Mouse (Mus musculus) C2C12 (cell line): ENCODE results near the gene Maats1. TPM values are rescaled to one million over a fixed set of nuclear protein-coding genes. Genes with fewer than 3 reads are reported as not detected.

ENCODE experiments used
- H3K27me3 ChIP-seq: one replicate; pipeline ENCODE4 v1.6.1; 2011; ENCODE audit not compliant: control insufficient read depth, insufficient read depth, insufficient read length
- H3K36me3 ChIP-seq: one replicate; pipeline ENCODE4 v1.6.1; 2011; ENCODE audit not compliant: control insufficient read depth, insufficient read depth
- H3K4me3 ChIP-seq: one replicate; pipeline ENCODE4 v1.5.1; 2011; ENCODE audit warnings: mild to moderate bottlenecking, control low read depth; ENCODE audit not compliant: poor library complexity, insufficient read depth, severe bottlenecking
- H3K79me2 ChIP-seq: one replicate; pipeline ENCODE4 v1.6.1; 2011; ENCODE audit not compliant: control insufficient read depth, insufficient read depth
- H3K79me3 ChIP-seq: one replicate; pipeline ENCODE4 v1.6.1; 2011; ENCODE audit warnings: low read depth, control low read depth
- H3ac ChIP-seq: one replicate; pipeline ENCODE3; 2011; ENCODE audit warnings: low read depth; ENCODE audit not compliant: control insufficient read depth, insufficient read length
- CEBPB ChIP-seq: IDR thresholded peaks from one replicate; pipeline ENCODE4 v1.6.1; 2011; ENCODE audit warnings: low read depth, mild to moderate bottlenecking, control low read depth, moderate library complexity
- CTCF ChIP-seq: IDR thresholded peaks from one replicate; pipeline ENCODE4 v1.5.1; 2011; ENCODE audit not compliant: control insufficient read depth, insufficient read depth, insufficient read length
- FOSL1 ChIP-seq: IDR thresholded peaks from one replicate; pipeline ENCODE4 v1.8.0; 2011; ENCODE audit warnings: mild to moderate bottlenecking, low read length; ENCODE audit not compliant: poor library complexity, insufficient read depth, severe bottlenecking
- MAX ChIP-seq: IDR thresholded peaks from one replicate; pipeline ENCODE4 v1.6.1; 2011; ENCODE audit warnings: mild to moderate bottlenecking, control low read depth
- MYOD1 ChIP-seq: IDR thresholded peaks from one replicate; pipeline ENCODE4 v1.6.1; 2011; ENCODE audit warnings: low read depth; ENCODE audit not compliant: control insufficient read depth, insufficient read length
- MYOG ChIP-seq: IDR thresholded peaks from one replicate; pipeline ENCODE4 v1.6.1; 2011; ENCODE audit not compliant: control insufficient read depth, insufficient read length; ENCODE audit errors: extremely low read depth
- USF1 ChIP-seq: IDR thresholded peaks from one replicate; pipeline ENCODE4 v1.6.1; 2011; ENCODE audit warnings: low read depth, mild to moderate bottlenecking, control low read depth, moderate library complexity
- polyA plus RNA-seq: library from polyadenylated mRNA; unstranded; fragments of >200 nt; fragmentation: generic; extraction: Trizol; gene quantifications from one replicate; pipeline ENCODE4 v1.2.1, GENCODE M21; 2012; ENCODE audit warnings: missing spikeins

Gene Maats1
- polyA plus RNA-seq, 1 experiment = 0.61 TPM

DNA sequence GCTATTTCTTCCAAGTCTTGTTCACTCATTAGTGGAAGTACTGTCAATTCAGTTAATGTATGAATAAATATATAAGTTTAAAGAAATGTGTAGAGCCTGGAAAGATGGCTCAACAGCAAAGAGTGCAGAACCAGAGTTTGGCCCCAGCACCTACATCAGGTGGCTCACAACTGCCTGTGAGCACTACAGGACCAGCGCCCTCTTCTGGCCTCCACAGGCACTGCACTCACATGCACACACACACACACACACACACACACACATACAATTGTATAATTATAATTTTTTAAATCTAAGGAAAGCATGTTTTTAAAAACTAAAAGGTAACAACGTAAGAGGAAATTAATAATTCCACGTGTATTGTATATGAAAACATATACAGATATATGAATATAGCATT is 12.6 kb downstream of the Maats1 start:
- H3K27me3 ChIP-seq = no peaks in the 10 kb centered on the region
- TF ChIP-seq MAX (no peak), MYOD1 (no peak), FOSL1 (no peak), CTCF (no peak), MYOG (no peak), USF1 (no peak), CEBPB (no peak)
- no peak overlapping the region for H3K4me3 ChIP-seq
- H3K36me3 ChIP-seq = no peaks in the 10 kb centered on the region
- H3K79me3 ChIP-seq = no peaks in the 10 kb centered on the region
- no peaks in the 10 kb centered on the region for H3K79me2 ChIP-seq
- H3ac ChIP-seq = no peak overlapping the region

DNA sequence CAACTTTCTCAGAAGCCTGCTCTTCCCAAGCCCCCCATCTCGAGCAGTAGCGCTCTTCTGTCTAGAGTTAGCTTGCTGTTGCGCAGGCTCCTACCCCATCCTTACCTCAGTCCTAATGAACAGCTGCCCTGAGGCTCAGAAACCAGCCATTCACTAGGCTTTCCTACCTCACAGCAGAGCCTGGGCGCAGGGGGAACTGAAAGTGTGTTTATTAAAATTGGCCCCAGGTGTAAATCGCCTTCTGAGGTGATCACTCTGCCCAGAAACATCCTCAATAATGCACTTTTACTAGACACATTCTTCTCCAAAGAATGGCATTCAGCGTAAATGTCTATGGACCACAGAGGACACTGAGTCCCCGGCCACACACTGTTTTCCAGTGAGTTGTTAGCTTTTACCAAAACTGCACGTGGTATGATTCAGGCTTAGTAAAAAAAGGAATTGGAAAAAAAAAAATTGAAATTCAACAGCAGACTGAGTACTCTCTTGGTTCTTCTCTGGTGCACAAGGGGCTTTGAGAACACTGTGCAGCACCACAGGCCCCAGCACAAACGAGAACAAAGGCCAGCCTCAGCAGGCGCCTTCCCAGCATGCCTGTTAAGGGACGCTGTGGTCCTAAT is 15.1 kb downstream of the Maats1 start:
- Histone ChIP-seq H3K4me3 (no peak overlapping the region), H3K27me3 (no peaks in the 10 kb centered on the region), H3K79me3 (no peaks in the 10 kb centered on the region), H3ac (no peak overlapping the region), H3K79me2 (no peaks in the 10 kb centered on the region), H3K36me3 (no peaks in the 10 kb centered on the region)
- TF ChIP-seq CTCF = no peak
- TF ChIP-seq MYOD1 = no peak
- no peak for TF ChIP-seq CEBPB
- no peak for TF ChIP-seq MAX
- no peak for TF ChIP-seq USF1
- TF ChIP-seq MYOG = no peak

DNA sequence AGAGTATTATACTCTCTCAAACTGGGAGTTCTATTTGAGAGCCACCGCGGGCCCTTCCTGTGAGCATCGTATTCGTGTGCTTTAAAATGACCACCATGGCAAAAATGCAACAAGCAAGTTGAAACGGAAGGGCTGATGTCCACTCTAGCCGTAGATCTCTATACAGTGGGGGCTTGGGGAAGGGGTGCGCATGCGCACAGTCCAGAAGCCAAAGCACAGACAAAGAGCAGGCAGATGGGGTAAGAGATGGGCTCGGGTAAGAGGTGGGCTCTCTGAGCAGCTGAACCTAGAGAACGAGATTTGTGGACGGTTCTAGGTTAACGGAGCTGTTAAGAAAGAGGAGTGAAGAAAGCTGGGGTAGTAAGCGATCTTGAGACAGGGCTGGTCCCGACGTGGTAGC is 17.6 kb downstream of the Maats1 start:
- Histone ChIP-seq H3K36me3 (no peaks in the 10 kb centered on the region), H3K4me3 (no peak overlapping the region), H3K79me2 (no peaks in the 10 kb centered on the region), H3K79me3 (no peaks in the 10 kb centered on the region), H3K27me3 (no peaks in the 10 kb centered on the region), H3ac (no peak overlapping the region)
- TF ChIP-seq CEBPB (no peak), MYOG (no peak)

DNA sequence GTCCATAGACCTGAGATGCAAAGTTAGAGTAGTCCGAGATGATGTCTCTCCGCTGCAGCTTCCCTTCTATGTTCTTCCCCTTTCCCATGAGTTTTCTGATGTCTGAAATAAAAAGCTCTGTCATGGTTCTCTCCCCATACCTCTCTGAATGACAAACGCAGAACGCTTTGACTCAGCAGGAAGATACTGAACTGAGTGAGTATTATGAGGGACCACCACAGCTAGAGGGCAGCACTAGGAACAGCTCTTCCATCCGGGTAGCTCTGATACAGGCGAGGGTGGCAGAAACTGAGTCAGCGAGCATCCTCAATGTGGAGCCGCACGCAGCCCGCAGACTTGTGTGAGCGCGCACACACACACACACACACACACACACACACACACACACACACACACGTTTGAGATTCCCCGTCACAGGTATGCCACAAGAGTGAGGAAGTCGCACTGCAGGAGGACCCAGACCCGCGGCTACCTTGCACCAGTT is 20.4 kb downstream of the Maats1 start:
- Histone ChIP-seq H3K4me3 (no peak overlapping the region), H3K36me3 (no peaks in the 10 kb centered on the region), H3K79me3 (no peaks in the 10 kb centered on the region), H3K79me2 (no peaks in the 10 kb centered on the region), H3ac (no peak overlapping the region), H3K27me3 (no peaks in the 10 kb centered on the region)
- TF ChIP-seq CTCF (no peak), MAX (no peak), CEBPB (no peak), USF1 (no peak), FOSL1 (no peak), MYOG (no peak), MYOD1 (no peak)

DNA sequence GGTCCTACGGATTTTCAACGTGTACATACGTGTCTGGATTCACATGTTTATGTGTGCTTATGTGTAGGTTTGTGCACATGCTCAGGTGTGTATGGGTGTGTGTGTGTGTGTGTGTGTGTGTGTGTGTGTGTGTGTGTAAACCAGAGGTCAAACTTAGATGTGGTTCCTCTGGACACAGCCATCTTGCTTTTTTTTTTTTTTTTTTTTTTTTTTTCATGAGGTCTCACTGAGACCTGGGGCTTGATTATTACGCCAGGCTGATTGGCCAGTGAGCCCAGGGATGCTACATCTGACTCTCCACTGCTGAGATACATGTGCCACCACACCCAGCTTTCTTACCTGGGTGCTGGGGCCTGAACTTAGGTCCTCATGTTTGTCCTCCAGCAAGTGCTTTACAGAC is 22.9 kb downstream of the Maats1 start:
- TF ChIP-seq MAX (no peak), MYOD1 (no peak), CEBPB (no peak), MYOG (no peak), USF1 (no peak), FOSL1 (no peak), CTCF (no peak)
- H3K79me3 ChIP-seq = no peaks in the 10 kb centered on the region
- no peaks in the 10 kb centered on the region for H3K79me2 ChIP-seq
- no peaks in the 10 kb centered on the region for H3K36me3 ChIP-seq
- H3K4me3 ChIP-seq = no peak overlapping the region
- H3ac ChIP-seq = no peak overlapping the region
- no peaks in the 10 kb centered on the region for H3K27me3 ChIP-seq

DNA sequence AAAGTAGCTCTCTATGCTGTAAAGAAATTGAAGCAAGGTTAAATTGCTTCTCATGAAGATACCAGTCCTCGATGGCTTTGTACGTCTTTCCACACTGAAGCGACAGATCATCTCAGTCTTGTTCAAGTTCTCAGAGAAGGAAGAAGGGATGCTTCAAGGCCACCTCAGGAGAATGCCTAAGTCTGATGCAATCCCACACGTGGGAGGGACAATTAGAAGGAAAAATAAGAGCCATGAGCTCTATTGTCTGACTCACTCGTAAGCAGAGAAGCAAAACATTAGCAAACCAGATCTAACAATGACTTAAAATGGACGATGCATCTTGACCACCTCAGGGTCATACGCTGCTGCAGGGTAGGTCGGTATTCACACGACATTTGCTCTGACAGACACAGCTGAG is 23.5 kb downstream of the Maats1 start:
- no peaks in the 10 kb centered on the region for H3K79me2 ChIP-seq
- no peaks in the 10 kb centered on the region for H3K79me3 ChIP-seq
- H3K27me3 ChIP-seq = no peaks in the 10 kb centered on the region
- no peak overlapping the region for H3K4me3 ChIP-seq
- no peak overlapping the region for H3ac ChIP-seq
- H3K36me3 ChIP-seq = no peaks in the 10 kb centered on the region
- TF ChIP-seq CTCF (no peak), USF1 (peak; percentile 29), CEBPB (peak; percentile 82), MAX (peak; percentile 56)
